Mouse (Mus musculus): ENCODE results near the gene Dusp14. TPM values are rescaled to one million over a fixed set of nuclear protein-coding genes. Genes with fewer than 3 reads are reported as not detected.

Dusp14 gene
- polyA plus RNA-seq, 1 experiment, result 17.1 TPM

DNA sequence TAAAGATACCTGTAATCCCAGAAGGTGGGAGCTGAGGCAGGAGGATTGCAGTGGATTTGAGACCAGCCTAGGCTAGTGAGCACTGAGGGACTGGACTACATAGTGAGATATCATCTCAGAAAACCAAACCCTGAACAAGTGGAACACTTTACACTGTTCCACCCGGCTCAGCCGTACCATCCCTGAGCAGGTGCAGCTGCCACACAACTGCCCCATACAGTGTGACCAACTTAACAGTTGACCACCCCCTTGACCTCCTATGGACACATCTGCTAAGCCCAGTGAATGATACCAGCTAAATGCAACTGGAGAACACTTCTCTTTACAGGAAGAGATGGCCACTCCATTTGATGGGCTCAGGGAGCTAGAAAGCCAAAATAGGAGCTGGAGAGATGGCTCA, 11.6 kb downstream of the Dusp14 start:
- Histone ChIP-seq H3K27me3 (replicated peaks) (peaks cover 13% of the 10 kb centered on the region), H3K4me1 (peaks cover 39% of the 10 kb centered on the region), H3K9me3 (peaks cover 8% of the 10 kb centered on the region), H3K36me3 (replicated peaks; ENCODE audit: low read length) (peaks cover 13% of the 10 kb centered on the region), H3K4me3 (replicated peaks) (no peak overlapping the region)
- TF ChIP-seq FLI1 (IDR thresholded peaks at IDR 0.05; ENCODE audit: low read length), result no peak
- TF ChIP-seq GATA1 (IDR thresholded peaks at IDR 0.05; ENCODE audit: borderline replicate concordance, low read length), result no peak

DNA sequence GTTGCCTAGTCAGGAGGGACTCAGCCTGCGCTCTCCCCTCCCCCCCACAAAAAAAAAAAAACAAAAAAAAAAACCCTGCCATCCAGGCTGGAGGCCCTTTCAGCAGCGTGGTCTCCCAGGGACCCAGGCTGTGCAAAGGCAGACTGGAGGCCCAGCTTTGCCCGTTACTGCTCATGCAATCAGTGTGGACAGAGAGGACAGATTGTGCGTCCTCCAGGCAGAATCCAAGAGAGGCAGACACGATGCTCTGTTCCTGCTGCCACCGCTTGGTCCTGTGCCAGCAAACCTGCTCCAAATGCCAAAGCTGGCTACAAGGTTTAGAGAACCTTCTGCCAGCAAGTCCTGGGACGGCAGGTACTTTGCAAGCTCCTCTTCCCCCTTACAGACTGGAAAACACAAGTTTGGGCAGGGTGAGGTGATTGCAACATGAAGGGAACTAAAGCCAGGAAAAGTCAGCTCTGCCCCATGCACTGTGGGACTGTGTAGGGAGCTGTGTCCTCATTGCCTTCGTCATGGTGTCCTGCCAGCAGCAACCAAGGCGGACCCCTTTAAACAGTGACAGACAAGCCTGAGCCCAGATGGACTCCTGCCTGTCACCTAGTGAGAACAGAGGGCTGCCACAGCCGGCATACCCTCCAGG, 15.4 kb downstream of the Dusp14 start:
- no peak overlapping the region for H3K4me3 ChIP-seq (replicated peaks)
- H3K4me1 ChIP-seq, result peaks cover 16% of the 10 kb centered on the region
- H3K9me3 ChIP-seq, result peaks cover 8% of the 10 kb centered on the region
- peaks cover 28% of the 10 kb centered on the region for H3K27me3 ChIP-seq (replicated peaks)
- peaks cover 24% of the 10 kb centered on the region for H3K36me3 ChIP-seq (replicated peaks; ENCODE audit: low read length)
- TF ChIP-seq GATA1 (IDR thresholded peaks at IDR 0.05; ENCODE audit: borderline replicate concordance, low read length), result no peak
- TF ChIP-seq FLI1 (IDR thresholded peaks at IDR 0.05; ENCODE audit: low read length), result no peak

DNA sequence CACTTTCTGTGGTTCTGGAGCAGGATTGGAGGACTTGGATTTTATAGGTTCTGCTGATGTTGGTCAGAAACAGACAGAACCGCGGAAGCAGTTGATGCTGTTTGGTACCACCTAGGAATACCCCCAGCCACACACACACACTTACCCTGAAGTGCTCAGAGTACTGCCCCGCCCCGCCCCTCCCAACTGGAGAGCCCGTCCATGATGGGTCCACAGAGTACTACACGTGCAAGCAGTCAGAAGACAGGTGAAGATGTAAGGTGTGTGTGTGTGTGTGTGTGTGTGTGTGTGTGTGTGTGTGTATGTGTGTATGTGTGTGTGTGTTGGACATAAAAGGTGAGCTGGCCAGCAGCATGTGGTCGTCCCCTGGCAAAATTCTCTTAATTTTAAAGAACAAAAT, 16.0 kb downstream of the Dusp14 start:
- TF ChIP-seq GATA1 (IDR thresholded peaks at IDR 0.05; ENCODE audit: borderline replicate concordance, low read length) (no peak), FLI1 (IDR thresholded peaks at IDR 0.05; ENCODE audit: low read length) (no peak)
- Histone ChIP-seq H3K4me3 (replicated peaks) (no peak overlapping the region), H3K9me3 (peaks cover 8% of the 10 kb centered on the region), H3K36me3 (replicated peaks; ENCODE audit: low read length) (peaks cover 30% of the 10 kb centered on the region), H3K4me1 (peaks cover 16% of the 10 kb centered on the region), H3K27me3 (replicated peaks) (peaks cover 31% of the 10 kb centered on the region)

DNA sequence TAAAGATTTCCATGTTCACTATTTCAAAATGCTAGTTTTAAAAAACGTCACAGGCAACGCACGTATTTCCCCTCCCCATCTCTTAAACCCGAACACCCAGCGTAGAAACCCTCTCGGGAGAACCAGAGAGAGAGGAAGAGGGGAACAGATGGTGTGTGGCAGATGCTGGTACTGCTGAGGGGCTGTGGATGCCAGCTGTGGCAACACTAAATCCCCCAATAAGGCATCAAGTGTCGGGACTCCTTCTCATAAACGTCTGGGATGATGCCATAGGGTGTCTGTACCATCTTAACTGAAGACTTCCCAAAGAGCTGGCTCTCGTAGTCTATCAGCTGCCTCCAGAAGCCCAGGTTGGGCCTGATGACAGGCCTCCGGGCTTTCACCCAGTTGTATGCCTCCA, 20.6 kb downstream of the Dusp14 start:
- Histone ChIP-seq H3K4me3 (replicated peaks) (no peak overlapping the region), H3K36me3 (replicated peaks; ENCODE audit: low read length) (peaks cover 45% of the 10 kb centered on the region), H3K9me3 (no peaks in the 10 kb centered on the region), H3K27me3 (replicated peaks) (peaks cover 28% of the 10 kb centered on the region), H3K4me1 (peaks cover 13% of the 10 kb centered on the region)
- no peak for TF ChIP-seq FLI1 (IDR thresholded peaks at IDR 0.05; ENCODE audit: low read length)
- no peak for TF ChIP-seq GATA1 (IDR thresholded peaks at IDR 0.05; ENCODE audit: borderline replicate concordance, low read length)

DNA sequence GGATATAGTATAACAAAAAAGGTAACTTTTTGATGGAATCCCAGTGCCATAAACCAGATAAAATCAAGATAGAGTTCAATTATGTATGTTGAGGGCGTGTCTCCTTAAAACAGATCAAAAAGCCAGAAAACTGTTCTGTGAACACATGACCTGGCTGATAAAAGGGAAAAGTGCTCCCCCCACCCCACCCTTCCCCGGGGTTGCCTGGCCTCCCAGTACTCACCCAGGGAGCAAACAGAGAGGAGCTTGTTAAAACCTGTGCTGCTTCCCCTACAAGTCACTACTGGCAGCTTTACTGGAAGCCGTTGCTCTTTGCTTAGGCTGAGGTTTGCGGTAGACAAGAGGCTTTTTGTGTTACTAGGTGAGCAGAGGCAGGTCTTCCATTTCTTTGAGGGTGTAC, 21.8 kb downstream of the Dusp14 start:
- TF ChIP-seq FLI1 (IDR thresholded peaks at IDR 0.05; ENCODE audit: low read length) (no peak), GATA1 (IDR thresholded peaks at IDR 0.05; ENCODE audit: borderline replicate concordance, low read length) (no peak)
- Histone ChIP-seq H3K9me3 (no peaks in the 10 kb centered on the region), H3K4me3 (replicated peaks) (no peak overlapping the region), H3K4me1 (peaks cover 8% of the 10 kb centered on the region), H3K27me3 (replicated peaks) (peaks cover 23% of the 10 kb centered on the region), H3K36me3 (replicated peaks; ENCODE audit: low read length) (peaks cover 55% of the 10 kb centered on the region)

DNA sequence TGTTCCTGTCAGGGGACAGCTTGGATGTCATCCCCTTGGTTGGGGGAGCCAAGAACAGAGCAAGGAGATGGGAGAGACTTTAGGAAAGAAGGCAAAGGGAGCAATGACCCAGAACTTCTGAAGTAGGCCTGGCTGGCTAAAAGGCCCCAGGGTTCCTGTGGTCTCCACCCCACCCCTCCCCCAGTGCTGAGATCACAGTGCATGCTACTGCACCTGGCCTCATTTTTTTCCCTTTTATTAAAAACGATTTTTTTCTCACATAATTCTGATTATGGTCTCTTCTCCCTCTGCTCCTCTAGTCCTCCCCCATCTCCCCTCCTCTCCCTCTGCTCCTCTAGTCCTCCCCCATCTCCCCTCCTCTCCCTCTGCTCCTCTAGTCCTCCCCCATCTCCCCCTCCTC, 24.1 kb downstream of the Dusp14 start:
- Histone ChIP-seq H3K4me3 (replicated peaks) (no peak overlapping the region), H3K4me1 (peaks cover 9% of the 10 kb centered on the region)

DNA sequence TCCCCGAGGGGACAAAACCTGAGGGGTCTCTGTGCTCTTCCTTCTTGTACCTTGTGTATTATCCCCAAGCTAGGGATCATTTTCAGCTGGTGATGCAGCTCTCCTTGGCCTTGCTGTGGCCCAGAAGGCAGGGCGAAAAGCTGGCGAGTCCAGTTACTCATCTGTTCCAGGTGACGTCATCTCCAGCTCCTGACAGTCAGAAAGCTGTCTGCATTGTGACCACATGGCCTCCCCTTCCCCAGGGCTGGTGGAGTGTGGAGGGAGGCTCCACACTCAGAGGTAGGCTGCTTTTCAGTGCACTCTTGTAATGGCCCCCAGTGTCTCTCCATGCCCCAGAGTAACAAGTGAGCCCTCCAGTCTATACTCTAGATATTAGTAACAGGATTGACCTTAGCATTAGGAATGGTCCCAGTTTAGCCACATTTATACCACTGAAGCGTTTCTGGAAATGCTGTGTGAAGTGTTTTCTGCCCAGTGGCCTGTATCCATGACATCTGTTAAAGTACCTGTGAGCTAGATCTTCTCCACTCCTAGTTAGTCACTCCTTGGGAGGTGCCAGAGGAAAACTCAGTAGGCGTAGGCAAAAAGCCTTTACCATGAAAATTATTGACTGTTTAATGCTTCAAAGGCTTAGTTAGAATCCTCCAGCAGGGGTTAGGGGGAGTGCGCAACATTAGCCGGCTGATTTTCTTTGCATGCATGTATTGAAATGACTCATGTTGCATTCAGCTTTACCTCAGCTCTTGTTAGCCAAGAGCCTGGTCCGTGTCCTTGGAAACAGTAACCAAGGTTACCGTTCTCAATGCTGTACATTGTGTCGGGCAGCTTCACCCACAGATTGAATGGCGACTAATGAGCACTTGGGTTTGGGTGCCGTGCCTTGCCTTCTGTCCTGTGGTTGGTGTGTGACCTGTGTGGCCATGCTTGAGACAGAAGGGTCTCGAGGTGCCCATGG, 26.0 kb downstream of the Dusp14 start:
- Histone ChIP-seq H3K4me1 (peaks cover 22% of the 10 kb centered on the region), H3K4me3 (replicated peaks) (no peak overlapping the region), H3K27me3 (replicated peaks) (peaks cover 4% of the 10 kb centered on the region), H3K36me3 (replicated peaks; ENCODE audit: low read length) (peaks cover 71% of the 10 kb centered on the region), H3K9me3 (no peaks in the 10 kb centered on the region)
- TF ChIP-seq GATA1 (IDR thresholded peaks at IDR 0.05; ENCODE audit: borderline replicate concordance, low read length) (no peak), FLI1 (IDR thresholded peaks at IDR 0.05; ENCODE audit: low read length) (no peak)

More for the DNA sequence above, 24.1 kb downstream of the Dusp14 start:
- Histone ChIP-seq H3K9me3 (no peaks in the 10 kb centered on the region), H3K36me3 (replicated peaks; ENCODE audit: low read length) (peaks cover 71% of the 10 kb centered on the region), H3K27me3 (replicated peaks) (peaks cover 14% of the 10 kb centered on the region)
- TF ChIP-seq GATA1 (IDR thresholded peaks at IDR 0.05; ENCODE audit: borderline replicate concordance, low read length), result no peak
- no peak for TF ChIP-seq FLI1 (IDR thresholded peaks at IDR 0.05; ENCODE audit: low read length)

DNA sequence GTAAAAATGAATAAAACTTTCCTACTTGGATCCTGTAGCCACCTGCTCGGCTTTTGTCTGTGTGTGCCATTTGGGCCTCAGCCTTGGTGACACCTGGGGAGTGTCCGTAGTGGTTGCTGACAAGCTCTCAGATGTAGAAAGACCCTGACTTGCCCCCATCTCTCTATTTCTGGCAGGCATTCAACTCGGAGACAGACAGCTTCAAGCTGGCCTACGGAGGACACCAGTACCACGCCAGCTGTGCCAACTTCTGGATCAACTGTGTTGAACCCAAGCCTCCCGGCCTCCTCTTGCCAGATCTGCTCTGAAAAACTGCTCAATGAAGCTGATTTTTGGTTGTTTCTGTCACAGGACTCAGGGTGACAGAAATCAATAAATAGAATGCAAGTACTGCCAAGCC, 28.4 kb downstream of the Dusp14 start:
- peaks cover 14% of the 10 kb centered on the region; the same call in 1 of the 2 replicates for H3K4me1 ChIP-seq
- TF ChIP-seq GATA1 (IDR thresholded peaks at IDR 0.05; ENCODE audit: borderline replicate concordance, low read length), result no peak
- TF ChIP-seq FLI1 (IDR thresholded peaks at IDR 0.05; ENCODE audit: low read length), result no peak
- peaks cover 82% of the 10 kb centered on the region for H3K36me3 ChIP-seq (replicated peaks; ENCODE audit: low read length)

DNA sequence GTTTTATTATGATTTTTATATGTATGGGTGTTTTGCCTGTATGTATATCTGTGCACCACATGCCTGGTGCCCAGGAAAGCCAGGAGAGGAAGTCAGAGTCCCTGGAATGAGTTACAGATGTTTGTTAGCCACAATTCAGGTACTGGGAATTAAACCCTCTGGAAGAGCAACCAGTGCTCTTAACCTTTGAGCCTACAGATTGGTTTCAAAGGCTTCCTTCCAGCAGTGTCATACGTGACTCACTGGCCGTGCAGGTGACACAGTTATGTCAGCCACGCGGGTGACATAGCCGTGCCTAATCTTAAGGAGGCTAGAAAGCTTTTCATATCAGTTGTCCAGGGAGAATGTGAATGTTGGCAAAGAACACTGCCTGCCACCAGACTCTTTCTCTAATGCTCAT, 35.4 kb downstream of the Dusp14 start:
- Histone ChIP-seq H3K9me3 (no peaks in the 10 kb centered on the region), H3K4me1 (peaks cover 11% of the 10 kb centered on the region), H3K36me3 (replicated peaks; ENCODE audit: low read length) (peaks cover 88% of the 10 kb centered on the region), H3K27me3 (replicated peaks) (no peaks in the 10 kb centered on the region), H3K4me3 (replicated peaks) (no peak overlapping the region)
- no peak for TF ChIP-seq FLI1 (IDR thresholded peaks at IDR 0.05; ENCODE audit: low read length)
- no peak for TF ChIP-seq GATA1 (IDR thresholded peaks at IDR 0.05; ENCODE audit: borderline replicate concordance, low read length)

More for the DNA sequence above, 28.4 kb downstream of the Dusp14 start:
- Histone ChIP-seq H3K9me3 (no peaks in the 10 kb centered on the region), H3K4me3 (replicated peaks) (no peak overlapping the region), H3K27me3 (replicated peaks) (no peaks in the 10 kb centered on the region)

DNA sequence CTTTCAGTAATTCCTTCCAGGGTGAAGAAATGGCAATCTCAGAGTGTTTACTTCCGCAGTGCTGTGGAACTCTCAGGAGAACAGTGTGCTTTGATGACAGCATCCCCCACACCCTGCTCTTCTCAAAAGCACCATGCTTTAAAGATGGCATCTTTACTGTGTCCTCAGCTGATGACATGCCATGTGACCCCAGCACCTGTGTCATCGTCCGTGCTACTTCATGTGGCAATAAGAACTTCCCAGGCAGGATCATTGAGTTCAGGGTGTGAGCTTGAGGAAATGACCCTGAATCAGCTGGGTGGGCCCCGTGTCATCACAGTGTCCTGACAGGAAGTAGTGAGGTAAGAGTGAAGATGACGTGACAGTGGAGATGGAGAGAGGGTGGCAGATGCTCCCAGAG, 36.5 kb downstream of the Dusp14 start:
- H3K27me3 ChIP-seq (replicated peaks), result no peaks in the 10 kb centered on the region
- peaks cover 8% of the 10 kb centered on the region for H3K4me1 ChIP-seq
- H3K4me3 ChIP-seq (replicated peaks), result no peak overlapping the region
- peaks cover 89% of the 10 kb centered on the region for H3K36me3 ChIP-seq (replicated peaks; ENCODE audit: low read length)
- H3K9me3 ChIP-seq, result no peaks in the 10 kb centered on the region
- TF ChIP-seq GATA1 (IDR thresholded peaks at IDR 0.05; ENCODE audit: borderline replicate concordance, low read length), result no peak
- TF ChIP-seq FLI1 (IDR thresholded peaks at IDR 0.05; ENCODE audit: low read length), result no peak

All from megakaryocyte, embryonic 14.5 days (primary cell).